Mouse (Mus musculus) embryonic fibroblast, embryonic 13.5 days (primary cell): ENCODE measurements around the gene Mroh2a. TPM values are rescaled to one million over a fixed set of nuclear protein-coding genes. Genes with fewer than 3 reads are reported as not detected.

ENCODE experiments used
- H3K27ac ChIP-seq: 2 replicates; pipeline ENCODE4 v1.5.1; 2012; ENCODE audit warnings: low read length, control low read depth, inconsistent platforms; ENCODE audit not compliant: insufficient read depth
- H3K4me1 ChIP-seq: 2 replicates; pipeline ENCODE4 v1.6.1; 2011; ENCODE audit warnings: low read length; ENCODE audit not compliant: control insufficient read depth, insufficient read depth
- H3K4me3 ChIP-seq: 2 replicates; pipeline ENCODE4 v1.5.1; 2011; ENCODE audit warnings: mild to moderate bottlenecking, control low read depth, low read length; ENCODE audit not compliant: insufficient read depth
- CTCF ChIP-seq: IDR thresholded peaks from 2 replicates; pipeline ENCODE4 v1.5.1; 2011; ENCODE audit warnings: mild to moderate bottlenecking, control low read depth, low read length, moderate library complexity, borderline replicate concordance; ENCODE audit not compliant: insufficient read depth
- POLR2A ChIP-seq: IDR thresholded peaks from 2 replicates; pipeline ENCODE4 v1.6.1; 2011; ENCODE audit warnings: low read depth, mild to moderate bottlenecking, control low read depth, low read length, moderate library complexity
- polyA plus RNA-seq: library from polyadenylated mRNA; stranded (reverse); fragments of >200 nt; gene quantifications from 2 replicates; pipeline ENCODE4 v1.2.4, GENCODE M21; 2011; ENCODE audit warnings: low read depth; ENCODE audit not compliant: missing spikeins, insufficient read length

Mroh2a gene
- polyA plus RNA-seq, 1 experiment, result not detected

GRCm38 (mm10) chr1:88263778-88264177 lies 37.0 kb downstream of the Mroh2a start:
- no peak overlapping the region for H3K27ac ChIP-seq
- peaks cover 13% of the 10 kb centered on the region for H3K4me1 ChIP-seq
- no peak overlapping the region for H3K4me3 ChIP-seq
- TF ChIP-seq CTCF (no peak), POLR2A (no peak)

GRCm38 (mm10) chr1:88264237-88264868 lies 37.6 kb downstream of the Mroh2a start:
- TF ChIP-seq CTCF (no peak), POLR2A (no peak)

GRCm38 (mm10) chr1:88264869-88265240 lies 38.1 kb downstream of the Mroh2a start:
- no peak for TF ChIP-seq CTCF
- TF ChIP-seq POLR2A, result no peak
- no peak overlapping the region for H3K27ac ChIP-seq

More at GRCm38 (mm10) chr1:88264237-88264868, 37.6 kb downstream of the Mroh2a start:
- Histone ChIP-seq H3K27ac (no peak overlapping the region), H3K4me1 (peaks cover 13% of the 10 kb centered on the region), H3K4me3 (no peak overlapping the region)

GRCm38 (mm10) chr1:88266123-88266522 lies 39.3 kb downstream of the Mroh2a start:
- H3K27ac ChIP-seq, result no peak overlapping the region
- peaks cover 13% of the 10 kb centered on the region for H3K4me1 ChIP-seq
- H3K4me3 ChIP-seq, result no peak overlapping the region
- TF ChIP-seq CTCF, result no peak
- no peak for TF ChIP-seq POLR2A

More at GRCm38 (mm10) chr1:88264869-88265240, 38.1 kb downstream of the Mroh2a start:
- H3K4me3 ChIP-seq, result no peak overlapping the region
- peaks cover 13% of the 10 kb centered on the region for H3K4me1 ChIP-seq

GRCm38 (mm10) chr1:88267489-88267888 lies 40.7 kb downstream of the Mroh2a start:
- TF ChIP-seq CTCF (no peak), POLR2A (no peak)
- Histone ChIP-seq H3K4me1 (peaks cover 6% of the 10 kb centered on the region), H3K4me3 (no peak overlapping the region), H3K27ac (no peak overlapping the region)

- Histone ChIP-seq H3K4me1 (0 out of 2 replicates have a peak, but pooled peaks cover under 1% of the 10 kb centered on the region), H3K4me3 (no peak overlapping the region), H3K27ac (no peak overlapping the region)
- TF ChIP-seq POLR2A (no peak), CTCF (no peak)
Measured at GRCm38 (mm10) chr1:88268070-88268469, 41.3 kb downstream of the Mroh2a start.

GRCm38 (mm10) chr1:88269539-88270309 lies 42.9 kb downstream of the Mroh2a start:
- H3K4me1 ChIP-seq, result no peaks in the 10 kb centered on the region
- no peak overlapping the region for H3K4me3 ChIP-seq
- H3K27ac ChIP-seq, result no peak overlapping the region
- TF ChIP-seq POLR2A (no peak), CTCF (no peak)

- no peak overlapping the region for H3K4me3 ChIP-seq
- H3K27ac ChIP-seq, result no peak overlapping the region
- H3K4me1 ChIP-seq, result peaks cover 8% of the 10 kb centered on the region
- TF ChIP-seq POLR2A, result no peak
- no peak for TF ChIP-seq CTCF
Measured at GRCm38 (mm10) chr1:88272851-88273250, 46.1 kb downstream of the Mroh2a start.

- H3K4me3 ChIP-seq, result no peak overlapping the region
- H3K4me1 ChIP-seq, result peaks cover 8% of the 10 kb centered on the region
- no peak overlapping the region for H3K27ac ChIP-seq
- TF ChIP-seq POLR2A (no peak), CTCF (no peak)
Measured at GRCm38 (mm10) chr1:88273326-88273725, 46.5 kb downstream of the Mroh2a start.

- no peak overlapping the region for H3K27ac ChIP-seq
- no peak overlapping the region for H3K4me3 ChIP-seq
- peaks cover 8% of the 10 kb centered on the region for H3K4me1 ChIP-seq
- TF ChIP-seq CTCF (no peak), POLR2A (no peak)
Measured at GRCm38 (mm10) chr1:88273832-88274231, 47.0 kb downstream of the Mroh2a start.
